Mouse (Mus musculus): ENCODE measurements at regions not wholly inside any gene's neighbourhood (a gene's known extent, or its start where the extent isn't known, plus 50 kb on each side); places are given as distances from the start of the nearest gene placed in this dataset.

GRCm38 (mm10) chr9:41328480-41328879, 167.0 kb upstream of the Ubash3b start:
- no peak for DNase-seq (ENCODE audit: low read depth, low spot score)

GRCm38 (mm10) chr9:41328056-41328455, 166.6 kb upstream of the Ubash3b start:
- peak; percentile 16 for DNase-seq (ENCODE audit: low read depth, low spot score)

- DNase-seq (ENCODE audit: low read depth, low spot score) = no peak
Measured at GRCm38 (mm10) chr9:41327561-41327960, 166.1 kb upstream of the Ubash3b start.

GRCm38 (mm10) chr9:41326772-41327560, 165.5 kb upstream of the Ubash3b start:
- peak; percentile 35 for DNase-seq (ENCODE audit: low read depth, low spot score)

- DNase-seq (ENCODE audit: low read depth, low spot score) = no peak
Measured at GRCm38 (mm10) chr9:41321521-41321920, 160.0 kb upstream of the Ubash3b start.

- DNase-seq (ENCODE audit: low read depth, low spot score) = no peak
Measured at GRCm38 (mm10) chr9:41319066-41319465, 157.6 kb upstream of the Ubash3b start.

GRCm38 (mm10) chr9:41306229-41306628, 144.7 kb upstream of the Ubash3b start:
- DNase-seq (ENCODE audit: low read depth, low spot score) = no peak

- DNase-seq (ENCODE audit: low read depth, low spot score) = no peak
Measured at GRCm38 (mm10) chr9:41303494-41303828, 142.0 kb upstream of the Ubash3b start.

- peak; percentile 62 for DNase-seq (ENCODE audit: low read depth, low spot score)
Measured at GRCm38 (mm10) chr9:41302809-41303493, 141.5 kb upstream of the Ubash3b start.

GRCm38 (mm10) chr9:41286145-41286468, 124.6 kb upstream of the Ubash3b start:
- DNase-seq (ENCODE audit: low read depth, low spot score) = peak; percentile 10

- DNase-seq (ENCODE audit: low read depth, low spot score) = peak; percentile 5
Measured at GRCm38 (mm10) chr9:41285266-41286144, 124.0 kb upstream of the Ubash3b start.

GRCm38 (mm10) chr9:41277726-41278125, 116.2 kb upstream of the Ubash3b start:
- DNase-seq (ENCODE audit: low read depth, low spot score) = no peak

- DNase-seq (ENCODE audit: low read depth, low spot score) = peak; percentile 9
Measured at GRCm38 (mm10) chr9:41273839-41274271, 112.4 kb upstream of the Ubash3b start.

- DNase-seq (ENCODE audit: low read depth, low spot score) = peak; percentile 38
Measured at GRCm38 (mm10) chr9:41273171-41273781, 111.8 kb upstream of the Ubash3b start.

- no peak for DNase-seq (ENCODE audit: low read depth, low spot score)
Measured at GRCm38 (mm10) chr9:41272596-41272995, 111.1 kb upstream of the Ubash3b start.

GRCm38 (mm10) chr9:41268112-41268511, 106.6 kb upstream of the Ubash3b start:
- no peak for DNase-seq (ENCODE audit: low read depth, low spot score)

- DNase-seq (ENCODE audit: low read depth, low spot score) = peak; percentile 84
Measured at GRCm38 (mm10) chr9:41264485-41264884, 103.0 kb upstream of the Ubash3b start.

GRCm38 (mm10) chr9:41257244-41257643, 95.7 kb upstream of the Ubash3b start:
- DNase-seq (ENCODE audit: low read depth, low spot score) = no peak

GRCm38 (mm10) chr9:41242372-41242771, 80.9 kb upstream of the Ubash3b start:
- DNase-seq (ENCODE audit: low read depth, low spot score) = no peak

- DNase-seq (ENCODE audit: low read depth, low spot score) = no peak
Measured at GRCm38 (mm10) chr9:41239097-41239451, 77.6 kb upstream of the Ubash3b start.

- DNase-seq (ENCODE audit: low read depth, low spot score) = no peak
Measured at GRCm38 (mm10) chr9:41238395-41239096, 77.0 kb upstream of the Ubash3b start.

Data from brain, adult 2 months (tissue).